Mouse (Mus musculus) CH12.LX (cell line): ENCODE measurements at regions not wholly inside any gene's neighbourhood (a gene's known extent, or its start where the extent isn't known, plus 50 kb on each side); places are given as distances from the start of the nearest gene placed in this dataset.

Experiments
- DNase-seq: peaks from one replicate; pipeline ENCODE4 v3.0.0-alpha.2; 2013; ENCODE audit errors: extremely low read depth
- H3K27ac ChIP-seq: 2 replicates; pipeline ENCODE4 v1.5.1; 2012; ENCODE audit warnings: low read depth, mild to moderate bottlenecking, control low read depth, moderate library complexity; ENCODE audit not compliant: insufficient read depth
- H3K27me3 ChIP-seq: replicated peaks from 2 replicates; pipeline ENCODE3; 2012; ENCODE audit warnings: inconsistent platforms
- H3K36me3 ChIP-seq, 2 experiments: replicated peaks in 1 of 2; 2 replicates each; pipeline versions ENCODE3 to v1.6.1; 2012; ENCODE audit warnings: inconsistent platforms in 1 of 2, low read length in 1 of 2, mild to moderate bottlenecking in 1 of 2, mixed read lengths in 1 of 2, moderate library complexity in 1 of 2; ENCODE audit not compliant: control insufficient read depth in 1 of 2, insufficient read depth in 1 of 2
- H3K4me1 ChIP-seq, 2 experiments: 2 replicates each; pipeline ENCODE4 v1.6.1; 2012; ENCODE audit warnings: inconsistent platforms in 1 of 2, moderate library complexity in 1 of 2; ENCODE audit not compliant: insufficient read depth in 2 of 2, control insufficient read depth in 1 of 2
- H3K4me2 ChIP-seq: 2 replicates; pipeline ENCODE4 v1.6.1; 2012; ENCODE audit warnings: low read depth, mild to moderate bottlenecking, control low read depth; ENCODE audit not compliant: poor library complexity, insufficient read depth, severe bottlenecking
- H3K4me3 ChIP-seq, 3 experiments: fragments of 150-350 bp in 1 of 3; sonication (generic) in 1 of 3; replicated peaks in 1 of 3; 2 replicates each; pipeline versions ENCODE3 to v1.5.1; 2011 to 2012; ENCODE audit warnings: low read depth in 2 of 3, low read length in 2 of 3, mild to moderate bottlenecking in 2 of 3, moderate library complexity in 2 of 3, control low read depth in 1 of 3, improper control_type of control experiment in 1 of 3, inconsistent platforms in 1 of 3, mixed read lengths in 1 of 3; ENCODE audit not compliant: poor library complexity in 1 of 3
- H3K79me2 ChIP-seq: replicated peaks from 2 replicates; pipeline ENCODE4 v1.6.1; 2012; ENCODE audit warnings: mild to moderate bottlenecking, moderate library complexity; ENCODE audit not compliant: control insufficient read depth, poor library complexity, insufficient read depth, severe bottlenecking; ENCODE audit errors: extremely low read depth
- H3K9ac ChIP-seq: 2 replicates; pipeline ENCODE4 v1.6.1; 2012; ENCODE audit warnings: low read depth, mild to moderate bottlenecking, control low read depth, moderate library complexity; ENCODE audit not compliant: insufficient read depth
- H3K9me3 ChIP-seq: replicated peaks from 2 replicates; pipeline ENCODE3; 2012; ENCODE audit warnings: low read length, inconsistent platforms, mixed read lengths
- CHD1 ChIP-seq: IDR thresholded peaks from 2 replicates; pipeline ENCODE4 v1.6.1; 2012; ENCODE audit warnings: low read depth, low read length, improper control_type of control experiment, inconsistent platforms
- CTCF ChIP-seq, 2 experiments: IDR thresholded peaks in 1 of 2; conservative IDR thresholded peaks in 1 of 2; 2 replicates each; pipeline ENCODE4 v1.5.1; 2011 to 2012; ENCODE audit warnings: low read depth in 2 of 2, low read length in 2 of 2, improper control_type of control experiment in 1 of 2, inconsistent platforms in 1 of 2, mild to moderate bottlenecking in 1 of 2, moderate library complexity in 1 of 2
- EP300 ChIP-seq: IDR thresholded peaks from 2 replicates; pipeline ENCODE4 v1.6.1; 2011; ENCODE audit warnings: low read length, improper control_type of control experiment
- IRF4 ChIP-seq: IDR thresholded peaks from 2 replicates; pipeline ENCODE4 v1.6.1; 2014; ENCODE audit warnings: low read depth, mild to moderate bottlenecking, inconsistent platforms, low read length, improper control_type of control experiment
- MAX ChIP-seq: IDR thresholded peaks from 2 replicates; pipeline ENCODE4 v1.6.1; 2011; ENCODE audit warnings: low read length, improper control_type of control experiment
- MEF2A ChIP-seq: IDR thresholded peaks from 2 replicates; pipeline ENCODE4 v1.6.1; 2014; ENCODE audit warnings: low read depth, mild to moderate bottlenecking, inconsistent platforms, low read length, improper control_type of control experiment, borderline replicate concordance
- NELFE ChIP-seq: IDR thresholded peaks from 2 replicates; pipeline ENCODE4 v1.6.1; 2011; ENCODE audit warnings: low read depth, low read length, improper control_type of control experiment
- POLR2A ChIP-seq: IDR thresholded peaks from 2 replicates; pipeline ENCODE4 v1.6.1; 2011; ENCODE audit warnings: low read depth, mild to moderate bottlenecking, improper control_type of control experiment, low read length
- POLR2AphosphoS2 ChIP-seq: IDR thresholded peaks from 2 replicates; pipeline ENCODE4 v1.6.1; 2011; ENCODE audit warnings: low read depth, low read length, improper control_type of control experiment
- RAD21 ChIP-seq: IDR thresholded peaks from 2 replicates; pipeline ENCODE4 v1.6.1; 2011; ENCODE audit warnings: low read depth, mild to moderate bottlenecking, low read length, improper control_type of control experiment, moderate library complexity
- SMC3 ChIP-seq: IDR thresholded peaks from 2 replicates; pipeline ENCODE4 v1.6.1; 2011; ENCODE audit warnings: low read depth, low read length, improper control_type of control experiment
- USF1 ChIP-seq: IDR thresholded peaks from 2 replicates; pipeline ENCODE4 v1.6.1; 2014; ENCODE audit warnings: low read depth, mild to moderate bottlenecking, inconsistent platforms, low read length, improper control_type of control experiment
- USF2 ChIP-seq: conservative IDR thresholded peaks from 2 replicates; pipeline ENCODE4 v1.6.1; 2011; ENCODE audit warnings: low read depth, low read length, improper control_type of control experiment
- ZC3H11A ChIP-seq: IDR thresholded peaks from 2 replicates; pipeline ENCODE4 v1.6.1; 2012; ENCODE audit warnings: low read depth, mild to moderate bottlenecking, inconsistent platforms, low read length, improper control_type of control experiment
- dilution Hi-C: fragments of 300-500 bp; cut with MboI; formaldehyde crosslinking; loops from 2 replicates; pipeline ENCODE4 v1.14.3; 2020; ENCODE audit warnings: low sequenced_read_pairs; ENCODE audit not compliant: extremely low pct_unique_long_range_greater_than_20kb, extremely low pct_ligation_motif_present
- in situ Hi-C: fragments of 300-500 bp; cut with MboI; formaldehyde crosslinking; loops from 3 replicates; pipeline ENCODE4 v1.14.3; 2019; ENCODE audit warnings: low sequenced_read_pairs, low pct_ligation_motif_present, low pct_unique_long_range_greater_than_20kb, mixed read lengths

GRCm38 (mm10) chr1:34738386-34739067 is 104.3 kb downstream of the Fam168b start:
- Histone ChIP-seq H3K4me3 (no peak overlapping the region), H3K9ac (no peak overlapping the region), H3K79me2 (no peaks in the 10 kb centered on the region), H3K9me3 (no peaks in the 10 kb centered on the region), H3K4me2 (0 out of 2 replicates have a peak overlapping the region, but pooled peaks have one; percentile 4), H3K27me3 (no peaks in the 10 kb centered on the region), H3K36me3 (no peaks in the 10 kb centered on the region), H3K27ac (no peak overlapping the region), H3K4me1 (peaks cover 0 to 3% of the 10 kb centered on the region in 2 experiments; a peak in 2 of 4 replicates)
- peak; percentile 72 for DNase-seq
- peak; percentile 89 for TF ChIP-seq SMC3
- TF ChIP-seq CTCF (conservative IDR thresholded peaks at IDR 0.05 in 1 of 2, IDR thresholded peaks at IDR 0.05 in 1 of 2; ENCODE audit: low read depth in 2 of 2, low read length in 2 of 2): peak; percentile 91 to 97
- peak; percentile 67 for TF ChIP-seq RAD21
- TF ChIP-seq ZC3H11A: peak; percentile 2; the same call in 1 of the 2 replicates
- no peak for TF ChIP-seq NELFE
- in situ Hi-C loops: loop anchor here (10.0 kb wide), 1 partner anchor 126 kb away; no protein-coding TSS in a partner anchor
- dilution Hi-C loops: no loop called here

GRCm38 (mm10) chr1:34739621-34740020 is 103.2 kb downstream of the Fam168b start:
- peaks cover 0 to 3% of the 10 kb centered on the region in 2 experiments; a peak in 2 of 4 replicates for H3K4me1 ChIP-seq
- DNase-seq: no peak
- H3K9me3 ChIP-seq: no peaks in the 10 kb centered on the region
- no peak overlapping the region for H3K27ac ChIP-seq
- H3K4me2 ChIP-seq: no peak overlapping the region
- H3K27me3 ChIP-seq: no peaks in the 10 kb centered on the region
- no peak overlapping the region for H3K9ac ChIP-seq
- H3K79me2 ChIP-seq: no peaks in the 10 kb centered on the region
- H3K4me3 ChIP-seq: no peak overlapping the region
- in situ Hi-C loops (loop anchor here (10.0 kb wide), 1 partner anchor 125 kb away; no protein-coding TSS in a partner anchor), dilution Hi-C loops (no loop called here)
- TF ChIP-seq MEF2A (no peak), EP300 (no peak), USF2 (no peak), NELFE (no peak), POLR2A (no peak), SMC3 (no peak), IRF4 (no peak), MAX (no peak), USF1 (no peak), CHD1 (no peak), ZC3H11A (no peak), POLR2AphosphoS2 (no peak)
- H3K36me3 ChIP-seq: no peaks in the 10 kb centered on the region
